Mouse (Mus musculus) stomach, embryonic 15.5 days (tissue): Measurements from ENCODE around the gene Nfib. TPM values are rescaled to one million over a fixed set of nuclear protein-coding genes. Genes with fewer than 3 reads are reported as not detected.

ENCODE experiments used
- ATAC-seq: fragments of 200-750 bp; cut with Nextera tagmentation; 2 replicates; pipeline ENCODE4 v1.8.0; 2017; ENCODE audit warnings: low read depth, moderate number of reproducible peaks, moderate TSS enrichment; ENCODE audit not compliant: insufficient read depth, low FRiP score
- H3K27ac ChIP-seq: fragments of 300-500 bp; sonication (generic); 2 replicates; pipeline ENCODE4 v1.5.1; 2015; ENCODE audit warnings: mild to moderate bottlenecking, inconsistent platforms
- H3K27me3 ChIP-seq: fragments of 300-500 bp; sonication (generic); replicated peaks from 2 replicates; pipeline ENCODE4 v1.6.1; 2015; ENCODE audit warnings: inconsistent platforms
- H3K36me3 ChIP-seq: fragments of 300-500 bp; sonication (generic); 2 replicates; pipeline ENCODE4 v1.6.1; 2015; ENCODE audit warnings: inconsistent platforms
- H3K4me1 ChIP-seq: fragments of 300-500 bp; sonication (generic); 2 replicates; pipeline ENCODE4 v1.6.1; 2015; ENCODE audit warnings: inconsistent platforms
- H3K4me2 ChIP-seq: fragments of 300-500 bp; sonication (generic); 2 replicates; pipeline ENCODE4 v1.6.1; 2015; ENCODE audit warnings: mild to moderate bottlenecking, inconsistent platforms
- H3K4me3 ChIP-seq: fragments of 300-500 bp; sonication (generic); replicated peaks from 2 replicates; pipeline ENCODE4 v1.5.1; 2015; ENCODE audit warnings: inconsistent platforms
- H3K9ac ChIP-seq: fragments of 300-500 bp; sonication (generic); 2 replicates; pipeline ENCODE4 v1.6.1; 2015; ENCODE audit warnings: inconsistent platforms
- H3K9me3 ChIP-seq: fragments of 300-500 bp; sonication (generic); 2 replicates; pipeline ENCODE4 v1.6.1; 2016; ENCODE audit warnings: inconsistent platforms
- WGBS: fragments of 180-500 bp; shearing (Covaris S2); methylation state at CpG from one replicate; pipeline ENCODE4 v1.1.7; 2015; 5-methylcytosine and 5-hydroxymethylcytosine counted together
- polyA plus RNA-seq: library from polyadenylated mRNA; unstranded; fragments of >200 nt; fragmentation: Nextera tagmentation; extraction: Ambion mirVana; gene quantifications from 2 replicates; pipeline ENCODE4 v1.2.1, GENCODE M21; 2015

The Nfib gene
- polyA plus RNA-seq, 1 experiment from 2014 or later, result 56.5 TPM

DNA sequence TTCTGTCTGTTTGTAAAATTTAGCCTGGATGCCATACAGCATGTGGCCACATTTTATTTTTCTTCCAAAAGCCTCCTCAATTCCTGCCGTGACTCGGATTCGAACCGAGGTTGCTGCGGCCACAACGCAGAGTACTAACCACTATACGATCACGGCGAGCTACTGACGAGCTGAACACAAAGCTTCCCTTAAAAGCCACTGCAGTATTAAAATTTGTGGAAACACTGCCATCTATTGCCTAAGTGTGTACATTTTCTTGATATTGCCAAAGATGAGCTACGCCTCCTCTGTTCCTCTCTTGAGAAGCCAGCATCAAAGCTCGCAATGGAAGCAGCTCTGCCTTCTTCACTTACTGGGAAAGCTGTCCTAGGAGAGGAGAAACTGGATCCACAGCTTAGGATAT, 86.0 kb downstream of the Nfib start:
- 39% methylated on average over 12 of the region's 12 CpGs for WGBS
- H3K4me2 ChIP-seq, result no peak overlapping the region
- no peaks in the 10 kb centered on the region for H3K27me3 ChIP-seq
- H3K27ac ChIP-seq, result no peak overlapping the region
- peaks cover 9% of the 10 kb centered on the region for H3K4me1 ChIP-seq
- no peak overlapping the region for H3K9ac ChIP-seq
- H3K4me3 ChIP-seq, result no peak overlapping the region
- no peaks in the 10 kb centered on the region for H3K36me3 ChIP-seq
- H3K9me3 ChIP-seq, result no peaks in the 10 kb centered on the region
- no peak for ATAC-seq

DNA sequence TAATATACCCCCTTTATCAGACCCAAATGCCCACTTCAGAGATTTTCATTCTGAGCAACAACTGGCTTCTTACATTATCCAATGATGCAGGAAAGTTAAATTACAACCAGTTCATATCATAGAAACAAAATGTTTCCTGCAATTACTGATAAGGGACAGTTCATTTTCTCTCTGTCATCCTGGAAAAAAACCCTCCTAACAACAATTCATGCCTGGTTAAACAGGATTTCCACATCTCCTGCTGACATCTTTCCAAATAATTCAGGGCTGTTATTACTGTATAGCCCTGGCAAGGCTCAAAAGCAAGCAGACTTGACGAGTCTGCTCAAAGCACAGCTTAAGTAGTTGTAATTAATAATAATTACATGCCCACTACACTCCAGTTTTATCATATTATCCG, 86.5 kb downstream of the Nfib start:
- peaks cover 9% of the 10 kb centered on the region for H3K4me1 ChIP-seq
- H3K4me2 ChIP-seq, result no peak overlapping the region
- no peak overlapping the region for H3K4me3 ChIP-seq
- H3K9me3 ChIP-seq, result no peaks in the 10 kb centered on the region
- WGBS, result 44% methylated on average over 2 of the region's 2 CpGs
- no peaks in the 10 kb centered on the region for H3K36me3 ChIP-seq
- H3K27me3 ChIP-seq, result no peaks in the 10 kb centered on the region
- no peak overlapping the region for H3K27ac ChIP-seq
- no peak overlapping the region for H3K9ac ChIP-seq
- no peak for ATAC-seq

DNA sequence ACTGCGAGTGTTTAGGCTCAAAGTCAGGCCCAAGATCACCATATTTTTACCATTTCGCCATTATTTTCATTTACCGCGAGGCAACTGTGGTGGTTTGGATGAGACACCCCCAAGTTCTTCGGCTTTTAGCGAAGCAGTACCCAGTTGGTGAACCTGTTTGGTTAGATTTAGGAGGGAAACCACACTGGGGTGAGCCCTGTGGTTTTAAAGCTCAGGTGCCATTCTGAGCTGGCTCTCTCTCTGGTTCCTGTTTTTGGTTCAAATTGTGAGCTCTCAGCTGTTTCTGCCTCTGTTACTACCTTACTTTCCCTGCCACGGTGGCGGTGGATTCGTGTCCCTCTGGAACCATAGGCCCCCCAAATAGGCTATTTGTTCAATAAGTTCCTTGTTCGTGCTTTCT, 88.3 kb downstream of the Nfib start:
- peaks cover 5% of the 10 kb centered on the region for H3K4me1 ChIP-seq
- no peaks in the 10 kb centered on the region for H3K27me3 ChIP-seq
- no peaks in the 10 kb centered on the region for H3K9me3 ChIP-seq
- no peak overlapping the region for H3K27ac ChIP-seq
- H3K36me3 ChIP-seq, result no peaks in the 10 kb centered on the region
- no peak overlapping the region for H3K4me3 ChIP-seq
- H3K4me2 ChIP-seq, result no peak overlapping the region
- no peak overlapping the region for H3K9ac ChIP-seq
- 87% methylated on average over 10 of the region's 10 CpGs for WGBS
- ATAC-seq, result no peak

DNA sequence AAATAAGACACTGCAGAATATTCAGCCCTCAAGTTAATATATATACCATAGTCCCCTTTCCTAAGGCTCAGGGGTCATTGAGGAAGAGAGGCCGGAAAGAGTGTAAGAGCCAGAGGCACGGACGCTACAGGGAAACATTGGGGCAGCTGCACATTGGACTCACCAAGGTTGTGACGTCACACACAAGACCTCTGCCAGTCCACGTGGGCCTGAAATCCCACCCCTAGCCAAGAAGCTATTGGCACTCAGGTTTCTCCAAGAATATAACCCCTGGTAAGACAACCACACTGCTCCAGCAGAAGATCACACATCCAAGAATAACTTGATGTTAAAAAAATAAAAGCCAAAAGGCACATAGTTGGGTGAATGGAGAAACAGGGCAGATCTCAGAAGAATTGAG, 89.8 kb downstream of the Nfib start:
- no peak overlapping the region for H3K4me3 ChIP-seq
- H3K4me2 ChIP-seq, result no peak overlapping the region
- H3K27me3 ChIP-seq, result no peaks in the 10 kb centered on the region
- H3K27ac ChIP-seq, result no peak overlapping the region
- no peaks in the 10 kb centered on the region for H3K9me3 ChIP-seq
- no peak overlapping the region for H3K9ac ChIP-seq
- WGBS, result 88% methylated on average over 5 of the region's 5 CpGs
- no peaks in the 10 kb centered on the region for H3K4me1 ChIP-seq
- no peaks in the 10 kb centered on the region for H3K36me3 ChIP-seq
- no peak for ATAC-seq

DNA sequence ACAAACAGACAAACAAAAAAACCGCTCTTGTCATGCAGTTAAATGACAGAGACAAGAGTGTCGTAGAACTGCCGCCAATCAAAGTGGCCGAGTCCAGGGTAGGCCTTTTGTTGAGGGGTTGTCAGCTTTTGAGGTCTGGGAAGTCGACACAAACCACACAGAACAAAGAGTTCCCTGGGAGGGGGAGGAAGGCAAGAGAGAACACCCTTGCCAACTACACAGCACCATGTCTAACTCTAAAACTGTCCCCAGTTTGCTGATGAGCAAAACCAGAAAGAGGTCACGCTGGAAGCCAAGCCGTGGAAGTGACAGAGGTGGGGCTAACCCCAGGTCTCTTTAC, 91.1 kb downstream of the Nfib start:
- Histone ChIP-seq H3K9me3 (no peaks in the 10 kb centered on the region), H3K4me2 (no peak overlapping the region), H3K27ac (no peak overlapping the region), H3K4me3 (no peak overlapping the region), H3K4me1 (no peaks in the 10 kb centered on the region), H3K36me3 (no peaks in the 10 kb centered on the region), H3K27me3 (no peaks in the 10 kb centered on the region), H3K9ac (no peak overlapping the region)
- no peak for ATAC-seq
- WGBS, result 49% methylated on average over 7 of the region's 7 CpGs

DNA sequence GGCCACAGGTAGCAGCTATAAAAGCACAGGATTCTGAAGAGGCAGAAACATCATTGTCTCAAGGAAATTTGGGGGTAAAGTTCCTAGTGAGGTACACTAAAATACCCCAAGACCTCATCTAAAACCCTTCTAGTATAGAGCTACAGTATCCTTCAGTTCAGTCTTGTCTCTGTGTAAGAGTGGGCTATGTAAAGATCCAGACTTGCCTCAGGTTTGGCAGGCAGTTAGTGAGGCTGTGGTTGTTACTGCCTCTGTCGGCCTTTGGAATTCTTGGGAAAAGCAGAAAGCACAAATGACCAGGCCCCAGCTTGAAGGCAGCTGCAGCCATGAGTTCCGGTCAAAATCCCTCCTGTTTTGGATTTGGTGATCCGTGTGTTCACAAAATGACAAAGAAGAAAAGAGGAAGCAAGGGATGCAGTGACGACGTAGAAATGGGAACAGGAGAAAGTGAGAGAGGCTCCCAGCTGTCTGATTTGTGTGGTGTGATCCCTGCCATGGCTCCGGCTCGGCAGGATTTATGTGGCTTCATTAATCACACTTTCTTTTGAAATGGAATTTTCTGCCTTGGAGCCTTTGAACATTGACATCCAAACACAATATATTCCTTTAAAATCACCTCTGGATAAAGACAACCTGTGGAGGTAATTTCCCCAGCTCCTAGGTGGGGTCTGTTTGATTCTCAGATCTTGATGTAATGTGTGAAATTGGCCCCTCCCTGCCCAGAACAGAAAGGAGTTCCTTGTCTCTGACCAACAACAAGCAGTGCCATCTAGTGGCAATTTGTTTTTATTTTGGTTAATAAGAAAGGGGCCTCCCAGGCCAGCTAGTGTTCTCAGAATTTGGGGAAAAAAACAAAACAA, 91.7 kb downstream of the Nfib start:
- Histone ChIP-seq H3K4me1 (no peaks in the 10 kb centered on the region), H3K9ac (no peak overlapping the region), H3K27ac (no peak overlapping the region), H3K4me3 (no peak overlapping the region), H3K4me2 (peak overlapping the region; percentile 30; the same call in 1 of the 2 replicates), H3K27me3 (no peaks in the 10 kb centered on the region), H3K36me3 (no peaks in the 10 kb centered on the region), H3K9me3 (no peaks in the 10 kb centered on the region)
- 25% methylated on average over 7 of the region's 7 CpGs for WGBS
- no peak; the same call in 1 of the 2 replicates for ATAC-seq

DNA sequence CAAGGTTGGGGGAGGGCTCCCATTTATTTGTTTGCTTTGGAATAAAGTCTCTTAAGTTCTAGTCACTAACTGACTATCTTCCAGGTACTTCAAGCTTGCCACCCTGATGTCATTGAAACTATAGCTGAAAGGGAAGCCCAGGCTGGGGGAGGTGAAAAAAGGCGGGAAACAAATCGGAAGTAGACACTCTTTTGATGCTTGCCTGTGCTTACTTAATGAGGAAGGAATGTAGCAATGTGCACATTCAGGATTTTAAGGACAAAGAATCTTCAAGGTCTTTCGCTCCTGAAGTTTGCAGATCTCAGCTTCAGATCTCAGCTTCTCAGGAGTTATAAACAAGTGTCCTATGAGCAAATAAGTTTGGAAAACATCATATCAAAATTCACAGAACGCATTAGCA, 95.9 kb downstream of the Nfib start:
- H3K36me3 ChIP-seq, result no peaks in the 10 kb centered on the region
- H3K9me3 ChIP-seq, result no peaks in the 10 kb centered on the region
- ATAC-seq, result no peak
- no peak overlapping the region for H3K4me2 ChIP-seq
- H3K4me3 ChIP-seq, result no peak overlapping the region
- no peak overlapping the region for H3K27ac ChIP-seq
- no peaks in the 10 kb centered on the region for H3K27me3 ChIP-seq
- WGBS, result 66% methylated on average over 4 of the region's 4 CpGs
- no peaks in the 10 kb centered on the region; the same call in 1 of the 2 replicates for H3K4me1 ChIP-seq
- H3K9ac ChIP-seq, result no peak overlapping the region

DNA sequence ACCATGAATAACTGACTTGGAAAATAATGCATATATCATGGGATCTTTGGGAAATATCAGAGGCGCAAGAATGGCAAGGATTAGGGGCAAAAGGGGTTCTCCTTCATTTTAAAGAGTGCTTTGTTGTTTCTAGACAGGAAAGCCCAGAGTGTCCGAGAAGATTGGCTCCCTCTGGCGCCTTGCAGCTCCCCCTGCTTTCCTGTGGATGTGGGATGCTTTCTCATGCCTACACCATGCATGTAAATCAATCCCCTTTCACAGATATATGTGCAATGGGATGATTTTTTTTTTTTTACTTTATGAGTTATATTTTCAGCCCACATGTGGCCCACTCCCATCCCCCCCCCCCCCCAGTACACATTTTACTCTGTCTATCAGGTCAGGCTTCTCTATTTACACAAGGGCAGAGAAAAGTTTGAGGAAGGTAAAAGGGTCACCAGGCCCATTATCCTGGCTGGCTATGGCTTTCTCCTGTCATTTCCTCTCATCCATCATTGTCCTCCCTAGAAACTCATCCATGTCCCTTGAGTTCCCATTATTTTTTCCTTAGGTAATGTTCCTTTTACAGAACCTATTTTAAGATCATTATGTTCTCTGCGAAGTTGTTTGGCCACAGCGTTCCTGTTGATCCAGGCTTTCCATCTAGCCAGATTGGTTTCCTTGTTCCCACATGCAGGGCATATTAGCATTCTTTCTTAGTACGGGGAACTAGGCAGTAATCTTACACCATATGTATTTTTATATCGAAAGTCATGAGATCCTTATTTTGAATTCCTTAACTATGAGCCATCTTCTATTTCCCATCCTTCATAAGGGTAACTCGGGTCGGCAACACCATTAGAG, 96.6 kb downstream of the Nfib start:
- Histone ChIP-seq H3K9me3 (no peaks in the 10 kb centered on the region), H3K36me3 (no peaks in the 10 kb centered on the region), H3K9ac (no peak overlapping the region), H3K4me1 (no peaks in the 10 kb centered on the region; the same call in 1 of the 2 replicates), H3K4me3 (no peak overlapping the region), H3K27ac (no peak overlapping the region), H3K27me3 (no peaks in the 10 kb centered on the region), H3K4me2 (no peak overlapping the region)
- no peak for ATAC-seq
- WGBS, result 58% methylated on average over 9 of the region's 9 CpGs

DNA sequence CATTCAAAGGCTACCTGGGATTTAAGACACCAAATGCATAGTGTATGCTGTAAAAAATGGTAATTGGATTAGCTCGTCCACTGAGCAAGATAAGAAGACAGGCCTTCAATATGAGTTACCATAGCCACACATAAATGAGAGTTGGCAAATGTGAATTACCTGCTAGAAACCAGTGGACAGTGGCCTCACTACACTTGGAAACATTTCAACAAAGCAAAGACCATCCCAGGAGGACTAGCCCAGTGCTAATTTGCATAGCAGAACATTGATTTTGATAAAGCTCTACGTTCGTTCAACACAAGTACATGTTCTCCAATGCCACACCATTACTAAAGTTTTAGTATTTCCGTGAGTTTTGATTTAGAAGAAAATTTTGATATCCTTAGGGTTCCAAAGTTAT, 98.3 kb downstream of the Nfib start:
- H3K4me2 ChIP-seq, result no peak overlapping the region
- H3K27me3 ChIP-seq, result no peaks in the 10 kb centered on the region
- no peak overlapping the region for H3K27ac ChIP-seq
- H3K9me3 ChIP-seq, result no peaks in the 10 kb centered on the region
- H3K9ac ChIP-seq, result no peak overlapping the region
- 83% methylated on average over 4 of the region's 4 CpGs for WGBS
- no peak for ATAC-seq
- H3K36me3 ChIP-seq, result no peaks in the 10 kb centered on the region
- no peaks in the 10 kb centered on the region; the same call in 1 of the 2 replicates for H3K4me1 ChIP-seq
- H3K4me3 ChIP-seq, result no peak overlapping the region

DNA sequence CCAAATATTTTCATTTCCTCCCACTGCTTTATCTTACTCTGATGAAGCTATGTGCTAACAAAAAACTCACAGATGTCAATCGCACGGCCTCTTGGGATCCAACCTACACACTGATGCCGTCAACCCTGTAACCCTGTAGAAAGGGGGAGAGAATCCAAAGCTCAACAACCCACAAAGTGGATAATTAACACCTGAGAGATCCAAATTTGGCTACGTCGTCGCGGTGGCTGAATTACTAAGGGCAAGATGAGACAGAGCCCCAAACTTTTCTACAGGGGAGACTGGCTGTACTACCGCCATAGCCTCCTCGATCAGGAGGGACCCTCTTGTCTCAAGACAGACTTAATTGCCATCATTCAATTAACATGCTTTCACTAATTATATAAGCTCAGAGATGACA, 99.2 kb downstream of the Nfib start:
- H3K27ac ChIP-seq, result no peak overlapping the region
- H3K9ac ChIP-seq, result no peak overlapping the region
- no peak overlapping the region for H3K4me2 ChIP-seq
- no peak for ATAC-seq
- H3K9me3 ChIP-seq, result no peaks in the 10 kb centered on the region
- 88% methylated on average over 9 of the region's 9 CpGs for WGBS
- H3K36me3 ChIP-seq, result no peaks in the 10 kb centered on the region
- no peaks in the 10 kb centered on the region for H3K27me3 ChIP-seq
- no peaks in the 10 kb centered on the region; the same call in 1 of the 2 replicates for H3K4me1 ChIP-seq
- H3K4me3 ChIP-seq, result no peak overlapping the region

DNA sequence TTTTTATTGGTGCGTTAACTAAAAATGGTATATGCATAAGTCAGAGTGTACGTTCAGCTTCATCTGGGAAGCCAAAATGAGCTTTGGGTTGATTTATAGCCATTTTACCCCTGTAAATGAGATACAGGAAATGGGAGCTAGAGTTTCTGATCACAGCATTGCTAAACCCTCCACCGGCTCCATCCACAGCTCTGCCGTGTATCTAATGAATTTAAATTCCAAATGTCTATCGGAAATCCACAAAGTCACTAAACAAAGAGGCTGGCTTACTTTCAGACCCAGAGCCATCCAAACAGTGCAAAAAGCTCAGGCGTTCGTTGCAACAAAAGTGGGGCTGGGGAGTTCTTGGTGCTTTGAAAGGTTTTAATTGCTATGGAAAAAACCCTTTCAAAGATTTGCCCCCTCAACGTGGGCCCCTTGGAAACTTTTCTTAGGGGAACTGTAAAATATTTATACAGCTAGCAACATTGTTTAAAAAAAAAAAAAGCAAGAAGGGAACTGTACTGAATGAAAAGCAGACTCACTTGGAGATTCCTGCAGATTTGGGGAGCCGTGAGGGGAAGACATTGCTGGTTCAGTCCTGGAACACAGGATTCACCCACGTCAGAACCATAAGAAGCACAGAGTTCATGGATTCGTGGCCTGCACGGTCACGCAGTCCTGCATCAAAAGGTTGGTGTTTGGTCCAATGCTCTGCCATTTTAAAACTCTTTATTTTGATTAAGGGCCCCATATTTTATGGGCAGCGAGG, 100.3 kb downstream of the Nfib start:
- Histone ChIP-seq H3K27ac (peak overlapping the region; percentile 49), H3K4me2 (0 out of 2 replicates have a peak overlapping the region, but pooled peaks have one; percentile 17)
- 45% methylated on average over 14 of the region's 14 CpGs for WGBS

More for the DNA sequence above, 100.3 kb downstream of the Nfib start:
- Histone ChIP-seq H3K4me3 (no peak overlapping the region), H3K9ac (no peak overlapping the region), H3K36me3 (no peaks in the 10 kb centered on the region), H3K4me1 (no peaks in the 10 kb centered on the region; the same call in 1 of the 2 replicates), H3K27me3 (no peaks in the 10 kb centered on the region), H3K9me3 (no peaks in the 10 kb centered on the region)
- no peak for ATAC-seq
